Mouse (Mus musculus) liver, adult 2 months (tissue): ENCODE measurements around the gene Pop7.

Experiments
- CTCF ChIP-seq: fragments of 200-500 bp; IDR thresholded peaks from 2 replicates; pipeline ENCODE4 v1.5.1; 2011; ENCODE audit warnings: low read depth, low read length, control low read depth
- POLR2A ChIP-seq: fragments of 200-500 bp; IDR thresholded peaks from 2 replicates; pipeline ENCODE4 v1.6.1; 2011; ENCODE audit warnings: low read length, control low read depth; ENCODE audit not compliant: insufficient read depth; ENCODE audit errors: extremely low read depth

DNA sequence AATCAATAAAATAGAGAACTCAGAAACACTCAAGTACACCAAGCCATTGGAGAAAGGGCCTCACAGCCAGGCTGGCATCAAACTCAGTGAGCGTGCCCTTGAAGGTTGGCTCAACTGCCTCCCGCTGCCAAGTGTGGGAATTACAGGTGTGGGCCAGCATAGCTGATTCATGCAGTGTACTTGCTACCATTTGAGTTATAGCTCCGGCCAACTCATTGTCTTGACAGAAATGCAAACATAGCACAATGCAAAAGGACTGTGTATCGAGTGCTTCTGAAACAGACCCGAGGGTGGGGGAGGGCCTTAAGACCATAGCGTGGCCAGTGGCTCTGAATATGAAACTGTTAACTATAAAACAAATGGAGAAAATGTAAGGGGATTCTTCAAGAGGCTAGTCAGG is 1.7 kb upstream of the Pop7 start:
- TF ChIP-seq POLR2A (no peak), CTCF (0 out of 2 replicates have a peak, but pooled peaks have one; percentile 13)
